ENCODE assay signal across 21 mouse cellular contexts in genomic region chr7:123187246-123187645, GRCm38 (mm10). TPM values are rescaled to one million over a fixed set of nuclear protein-coding genes. Genes with fewer than 3 reads are reported as not detected.
"Had no signal": no experiment of that assay in that cellular context is flagged by ENCODE, and none has a peak within 500 bp of the region (broad histone marks: within the 10 kb centered on the region; RNA-seq: fewer than 3 reads in every experiment).

No protein-coding gene starts in this region.

- H3K27ac ChIP-seq: kidney, embryonic 15.5 days; left cerebral cortex, adult 2 months; limb, embryonic 12.5 days; limb, embryonic 15.5 days; lung, embryonic 15.5 days; midbrain, embryonic 12.5 days; midbrain, embryonic 15.5 days; neural tube, embryonic 13.5 days; stomach, embryonic 15.5 days had no signal

- ATAC-seq: inflammation-experienced regulatory T-cells, adult 6 months; midbrain, embryonic 15.5 days had no signal

- H3K27me3 ChIP-seq: kidney, embryonic 15.5 days; limb, embryonic 12.5 days; limb, embryonic 15.5 days; lung, embryonic 15.5 days; midbrain, embryonic 12.5 days; midbrain, embryonic 15.5 days; neural tube, embryonic 13.5 days; stomach, embryonic 15.5 days had no signal

- H3K4me3 ChIP-seq: kidney, embryonic 15.5 days; left cerebral cortex, adult 2 months; limb, embryonic 12.5 days; limb, embryonic 15.5 days; lung, embryonic 15.5 days; midbrain, embryonic 12.5 days; midbrain, embryonic 15.5 days; neural tube, embryonic 13.5 days; stomach, embryonic 15.5 days had no signal

- H3K9ac ChIP-seq: kidney, embryonic 15.5 days; limb, embryonic 12.5 days; limb, embryonic 15.5 days; lung, embryonic 15.5 days; midbrain, embryonic 12.5 days; midbrain, embryonic 15.5 days; neural tube, embryonic 13.5 days; stomach, embryonic 15.5 days had no signal

- H3K4me2 ChIP-seq: kidney, embryonic 15.5 days; limb, embryonic 12.5 days; limb, embryonic 15.5 days; lung, embryonic 15.5 days; midbrain, embryonic 12.5 days; midbrain, embryonic 15.5 days; neural tube, embryonic 13.5 days; stomach, embryonic 15.5 days had no signal

- H3K4me1 ChIP-seq: kidney, embryonic 15.5 days; limb, embryonic 12.5 days; limb, embryonic 15.5 days; lung, embryonic 15.5 days; midbrain, embryonic 12.5 days; midbrain, embryonic 15.5 days; neural tube, embryonic 13.5 days; stomach, embryonic 15.5 days had no signal

- DNase-seq: kidney, adult 11 months; kidney, adult 8-10 months; kidney, postnatal 10 days; layer of hippocampus, postnatal 36 days; lung, adult 18-20 months; lung, postnatal 10 days; lung, postnatal 36 days; retina, postnatal 1 day; right cerebral cortex, postnatal 25 days; spleen, adult 18-20 months; thymus, postnatal 25 days had no signal

- H3K9me3 ChIP-seq: kidney, embryonic 15.5 days; limb, embryonic 12.5 days; limb, embryonic 15.5 days; lung, embryonic 15.5 days; midbrain, embryonic 12.5 days; midbrain, embryonic 15.5 days; neural tube, embryonic 13.5 days; stomach, embryonic 15.5 days had no signal

RNA-seq across cellular contexts. Expression of gene Slc5a11, which starts 27.3 kb away (rescaled TPM):
- polyA plus RNA-seq: limb, embryonic 15.5 days; neural tube, embryonic 13.5 days had no signal
